Mouse (Mus musculus) liver, adult 2 months (tissue): ENCODE measurements around the gene Aasdh.
"Not testable (repeated sequence)": the region's sequence is repeated elsewhere in the genome, so short reads cannot be mapped to it uniquely, and the experiment has no call there.

Experiments
- CTCF ChIP-seq: fragments of 200-500 bp; IDR thresholded peaks from 2 replicates; pipeline ENCODE4 v1.5.1; 2011; ENCODE audit warnings: low read depth, low read length, control low read depth
- POLR2A ChIP-seq: fragments of 200-500 bp; IDR thresholded peaks from 2 replicates; pipeline ENCODE4 v1.6.1; 2011; ENCODE audit warnings: low read length, control low read depth; ENCODE audit not compliant: insufficient read depth; ENCODE audit errors: extremely low read depth

GRCm38 (mm10) chr5:76912522-76912921 is 7.2 kb upstream of the Aasdh start:
- not testable (repeated sequence) for TF ChIP-seq POLR2A, CTCF
